Mouse (Mus musculus) neutrophil, adult 5-6 weeks (primary cell): ENCODE measurements around the gene Poc1b. TPM values are rescaled to one million over a fixed set of nuclear protein-coding genes. Genes with fewer than 3 reads are reported as not detected.
A peak's percentile ranks its signal among the peaks of the same experiment; 100 is the strongest.
"Not testable (repeated sequence)": the region's sequence is repeated elsewhere in the genome, so short reads cannot be mapped to it uniquely, and the experiment has no call there.

Experiments
- ATAC-seq: fragments of 151-379, 151-347 bp; 2 replicates; pipeline ENCODE4 v1.8.0; 2017; ENCODE audit warnings: mild to moderate bottlenecking, moderate TSS enrichment; ENCODE audit not compliant: insufficient number of reproducible peaks, poor library complexity, low FRiP score, severe bottlenecking; ENCODE audit errors: extremely low read depth
- total RNA-seq: library from RNA; stranded (forward); fragments of 200-1000 nt; gene quantifications from 2 replicates; pipeline ENCODE4 v1.2.3, GENCODE M21; 2017

Poc1b gene
- total RNA-seq, 1 experiment from 2014 or later, result 12.8 TPM

- ATAC-seq, result no peak
These were observed 102.4 kb downstream of the Poc1b start for GRCm38 (mm10) chr10:99209146-99209800.

GRCm38 (mm10) chr10:99211021-99211420 lies 104.2 kb downstream of the Poc1b start:
- no peak for ATAC-seq

- ATAC-seq, result no peak
These were observed 104.8 kb downstream of the Poc1b start for GRCm38 (mm10) chr10:99211503-99212265.

- no peak for ATAC-seq
These were observed 107.8 kb downstream of the Poc1b start for GRCm38 (mm10) chr10:99214421-99215299.

- not testable (repeated sequence) for ATAC-seq
These were observed 109.7 kb downstream of the Poc1b start for GRCm38 (mm10) chr10:99216570-99216969.

- ATAC-seq, result no peak
These were observed 114.7 kb downstream of the Poc1b start for GRCm38 (mm10) chr10:99221540-99221939.

GRCm38 (mm10) chr10:99222726-99223125 lies 115.9 kb downstream of the Poc1b start:
- ATAC-seq, result no peak

- no peak for ATAC-seq
These were observed 117.4 kb downstream of the Poc1b start for GRCm38 (mm10) chr10:99224218-99224617.

- ATAC-seq, result no peak
These were observed 119.9 kb downstream of the Poc1b start for GRCm38 (mm10) chr10:99226782-99227181.

GRCm38 (mm10) chr10:99227968-99228864 lies 121.4 kb downstream of the Poc1b start:
- no peak for ATAC-seq

GRCm38 (mm10) chr10:99229031-99229684 lies 122.3 kb downstream of the Poc1b start:
- ATAC-seq, result no peak

- ATAC-seq, result peak; percentile 89
These were observed 125.8 kb downstream of the Poc1b start for GRCm38 (mm10) chr10:99232518-99233227.

GRCm38 (mm10) chr10:99234336-99234735 lies 127.5 kb downstream of the Poc1b start:
- ATAC-seq, result no peak

- ATAC-seq, result no peak
These were observed 128.2 kb downstream of the Poc1b start for GRCm38 (mm10) chr10:99235081-99235480.

- no peak for ATAC-seq
These were observed 130.5 kb downstream of the Poc1b start for GRCm38 (mm10) chr10:99237205-99237832.

GRCm38 (mm10) chr10:99238537-99238936 lies 131.7 kb downstream of the Poc1b start:
- ATAC-seq, result no peak

GRCm38 (mm10) chr10:99241284-99241828 lies 134.5 kb downstream of the Poc1b start:
- peak; percentile 4; the same call in 1 of the 2 replicates for ATAC-seq
